Mouse (Mus musculus): Measurements from ENCODE around the gene Coro6.

Gene Coro6

GRCm38 (mm10) chr11:77493512-77494343 is 31.5 kb downstream of the Coro6 start, which contains the start of gene Git1:
Gene Git1, plus strand, starts transcription at chr11:77493562.
- peak; percentile 60 to 72 for DNase-seq (ENCODE audit: low spot score in 2 of 2)

- no peak for DNase-seq (ENCODE audit: low spot score in 2 of 2)
Observed at GRCm38 (mm10) chr11:77494344-77494676, 32.1 kb downstream of the Coro6 start.

- no peak for DNase-seq (ENCODE audit: low spot score in 2 of 2)
Observed at GRCm38 (mm10) chr11:77494782-77495181, 32.6 kb downstream of the Coro6 start.

- no peak for DNase-seq (ENCODE audit: low spot score in 2 of 2)
Observed at GRCm38 (mm10) chr11:77495507-77495906, 33.3 kb downstream of the Coro6 start.

- DNase-seq (ENCODE audit: low spot score in 2 of 2): no peak
Observed at GRCm38 (mm10) chr11:77497341-77497756, 35.1 kb downstream of the Coro6 start.

GRCm38 (mm10) chr11:77497851-77498250 is 35.6 kb downstream of the Coro6 start:
- no peak for DNase-seq (ENCODE audit: low spot score in 2 of 2)

GRCm38 (mm10) chr11:77498261-77499139 is 36.3 kb downstream of the Coro6 start:
- DNase-seq (ENCODE audit: low spot score in 2 of 2): no peak

GRCm38 (mm10) chr11:77499354-77499753 is 37.1 kb downstream of the Coro6 start:
- no peak for DNase-seq (ENCODE audit: low spot score in 2 of 2)

GRCm38 (mm10) chr11:77500361-77501325 is 38.4 kb downstream of the Coro6 start:
- no peak for DNase-seq (ENCODE audit: low spot score in 2 of 2)

- DNase-seq (ENCODE audit: low spot score in 2 of 2): peak in 1 of 2 experiments; percentile 65
Observed at GRCm38 (mm10) chr11:77501392-77501791, 39.2 kb downstream of the Coro6 start.

- no peak for DNase-seq (ENCODE audit: low spot score in 2 of 2)
Observed at GRCm38 (mm10) chr11:77501971-77502370, 39.8 kb downstream of the Coro6 start.

GRCm38 (mm10) chr11:77502481-77502880 is 40.3 kb downstream of the Coro6 start:
- DNase-seq (ENCODE audit: low spot score in 2 of 2): no peak

- DNase-seq (ENCODE audit: low spot score in 2 of 2): no peak
Observed at GRCm38 (mm10) chr11:77503511-77503910, 41.3 kb downstream of the Coro6 start.

- no peak for DNase-seq (ENCODE audit: low spot score in 2 of 2)
Observed at GRCm38 (mm10) chr11:77504377-77504776, 42.2 kb downstream of the Coro6 start.

GRCm38 (mm10) chr11:77505291-77505980 is 43.2 kb downstream of the Coro6 start:
- no peak for DNase-seq (ENCODE audit: low spot score in 2 of 2)

- DNase-seq (ENCODE audit: low spot score in 2 of 2): no peak
Observed at GRCm38 (mm10) chr11:77506273-77506672, 44.1 kb downstream of the Coro6 start.

GRCm38 (mm10) chr11:77506941-77507340 is 44.7 kb downstream of the Coro6 start:
- no peak for DNase-seq (ENCODE audit: low spot score in 2 of 2)

- DNase-seq (ENCODE audit: low spot score in 2 of 2): no peak
Observed at GRCm38 (mm10) chr11:77507426-77507825, 45.2 kb downstream of the Coro6 start.

- peak; percentile 75 to 79 for DNase-seq (ENCODE audit: low spot score in 2 of 2)
Observed at GRCm38 (mm10) chr11:77508068-77509021, 46.1 kb downstream of the Coro6 start.

- DNase-seq (ENCODE audit: low spot score in 2 of 2): no peak
Observed at GRCm38 (mm10) chr11:77511336-77511735, 49.1 kb downstream of the Coro6 start.
